Mouse (Mus musculus): ENCODE results near the gene Krt13.
A peak's percentile ranks its signal among the peaks of the same experiment; 100 is the strongest.

Gene Krt13

GRCm38 (mm10) chr11:100121466-100121865 is at the start of gene Krt13:
Krt13 (minus strand) TSS chr11:100121566.
- DNase-seq (ENCODE audit: low spot score), result no peak

DNA sequence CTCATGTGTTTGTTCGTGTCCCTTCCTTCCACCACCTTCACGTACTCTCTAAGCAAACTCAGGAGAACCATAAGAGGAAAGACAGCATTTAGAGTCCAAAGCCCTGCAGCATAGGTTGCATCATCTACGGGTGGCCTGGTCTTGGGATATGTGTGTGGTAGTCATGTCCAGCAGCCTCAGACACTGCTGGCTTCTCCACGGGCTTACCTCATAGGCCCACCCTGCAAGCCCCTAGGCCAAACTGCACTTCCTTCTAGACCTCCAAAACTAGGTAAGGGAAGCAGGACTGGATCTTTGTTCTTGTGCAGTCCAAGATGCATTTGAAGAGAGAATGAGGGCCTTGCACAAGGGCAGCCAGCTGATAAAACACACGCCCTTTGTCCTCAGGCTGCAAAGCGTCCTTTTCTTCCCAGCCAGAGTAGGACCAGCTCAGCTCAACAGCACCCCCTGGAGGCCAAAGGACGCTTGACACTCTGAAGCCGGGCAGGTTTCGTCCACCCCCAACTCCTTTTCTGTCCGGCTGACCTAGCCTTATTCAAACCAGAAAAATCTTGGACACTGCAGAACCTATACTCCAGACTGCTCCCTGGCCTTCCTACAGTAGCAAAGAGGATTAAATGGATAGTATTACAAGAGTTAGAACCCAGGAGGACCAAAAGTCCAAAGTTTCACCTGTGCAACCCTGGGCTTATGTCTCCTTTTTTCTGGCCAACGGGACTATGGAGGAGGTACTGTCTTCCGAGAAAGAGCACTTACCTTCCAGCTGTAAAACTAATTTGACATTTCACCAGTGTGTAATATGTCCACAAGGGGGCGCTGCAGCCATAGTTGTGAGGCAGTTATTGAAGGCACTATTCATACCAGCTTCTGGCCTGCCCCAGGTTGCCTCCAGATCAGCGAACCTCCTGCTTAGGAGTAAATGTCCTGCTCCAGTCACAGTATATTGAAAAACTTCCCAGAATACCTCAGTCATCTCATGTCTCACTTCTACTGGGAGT is 47.7 kb upstream of the Krt13 start:
- DNase-seq (ENCODE audit: low spot score), result peak; percentile 70

- no peak for DNase-seq (ENCODE audit: low spot score)
These were observed 46.7 kb upstream of the Krt13 start for GRCm38 (mm10) chr11:100168071-100168470.

GRCm38 (mm10) chr11:100164392-100164791 is 43.0 kb upstream of the Krt13 start:
- no peak for DNase-seq (ENCODE audit: low spot score)

GRCm38 (mm10) chr11:100157908-100158477 is 36.6 kb upstream of the Krt13 start:
- DNase-seq (ENCODE audit: low spot score), result no peak

GRCm38 (mm10) chr11:100157331-100157730 is 36.0 kb upstream of the Krt13 start:
- DNase-seq (ENCODE audit: low spot score), result no peak

DNA sequence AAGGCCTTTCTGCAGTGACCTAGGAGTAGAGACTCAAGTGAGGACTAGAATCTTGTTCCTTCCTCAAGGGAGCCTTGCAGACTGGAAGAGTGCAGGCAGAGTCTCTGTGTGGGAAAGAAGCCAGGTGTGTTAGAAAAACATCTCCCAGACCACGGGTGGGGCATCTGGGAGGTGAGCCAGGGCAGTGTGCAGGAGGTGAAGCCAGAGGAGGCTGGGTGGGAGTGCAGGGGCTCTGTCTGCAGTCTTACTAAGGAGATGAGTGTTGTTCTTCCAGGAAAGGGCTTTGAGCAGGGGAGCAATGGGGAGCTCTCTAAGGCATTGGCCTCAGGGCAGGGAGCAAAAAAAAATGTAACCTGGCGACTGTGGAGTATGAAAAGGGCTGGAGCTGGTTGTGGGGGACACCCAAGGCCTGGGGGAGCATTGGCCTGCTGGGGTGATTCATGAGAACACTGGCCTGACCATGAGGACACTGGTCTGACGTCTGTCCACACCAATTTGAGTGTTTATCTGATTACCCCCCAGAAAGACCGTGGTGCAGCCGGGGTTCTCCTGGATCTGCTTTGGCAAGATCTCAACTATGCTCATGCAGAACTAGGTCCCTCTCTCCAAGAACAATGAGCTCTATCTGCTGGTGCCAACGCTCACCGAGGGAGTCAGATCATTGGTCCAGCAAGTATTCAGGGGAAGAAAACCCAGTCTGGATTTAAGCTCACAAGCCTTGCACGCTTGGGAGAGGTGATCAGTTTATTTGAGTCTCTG is 34.3 kb upstream of the Krt13 start:
- DNase-seq (ENCODE audit: low spot score), result no peak

GRCm38 (mm10) chr11:100148615-100149330 is 27.4 kb upstream of the Krt13 start, which contains the start of gene Krt19:
Krt19 (minus strand) TSS chr11:100148665.
- DNase-seq (ENCODE audit: low spot score), result no peak

- DNase-seq (ENCODE audit: low spot score), result no peak
These were observed 26.4 kb upstream of the Krt13 start for GRCm38 (mm10) chr11:100147566-100148353.

GRCm38 (mm10) chr11:100145858-100146560 is 24.6 kb upstream of the Krt13 start:
- no peak for DNase-seq (ENCODE audit: low spot score)

DNA sequence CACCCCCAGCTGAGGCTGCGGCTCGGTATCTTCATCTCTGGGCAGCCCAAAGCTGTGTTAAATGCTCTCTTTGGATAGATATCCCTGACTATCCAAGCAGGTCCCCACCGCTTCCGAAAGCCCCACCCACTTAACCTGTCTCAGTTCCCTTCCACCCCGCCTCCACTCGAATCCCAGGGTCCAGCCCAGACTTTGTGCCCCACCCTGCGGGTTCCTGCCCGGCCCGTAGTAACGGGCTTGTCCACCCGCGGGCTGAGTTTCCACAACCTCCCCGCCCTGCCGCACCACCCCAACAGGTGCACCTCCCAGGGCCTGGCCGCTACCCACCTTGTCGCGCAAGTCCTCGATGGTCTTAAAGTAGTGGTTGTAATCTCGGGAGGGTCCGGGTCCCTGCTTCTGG is 23.7 kb upstream of the Krt13 start:
- DNase-seq (ENCODE audit: low spot score), result no peak

- no peak for DNase-seq (ENCODE audit: low spot score)
These were observed 19.6 kb upstream of the Krt13 start for GRCm38 (mm10) chr11:100140966-100141365.

DNA sequence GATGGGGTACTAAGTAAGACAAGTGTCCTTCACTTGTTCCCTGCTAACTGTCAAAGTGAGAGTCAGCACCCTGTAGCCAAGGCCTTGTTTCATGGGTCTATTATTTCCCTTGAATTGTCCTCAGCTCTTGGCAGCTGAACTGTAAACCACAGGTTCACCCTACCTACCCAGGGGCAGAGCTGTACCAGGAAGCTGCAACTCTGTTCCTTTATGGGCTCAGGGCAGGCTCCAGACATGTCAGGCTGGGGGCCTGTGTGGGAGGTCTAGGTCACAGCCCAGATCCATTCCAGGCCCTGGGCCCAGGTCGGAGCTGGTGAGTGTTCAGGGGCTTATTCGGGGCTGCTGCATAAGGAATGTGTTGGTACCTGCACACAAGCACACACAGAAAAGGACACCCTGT is 18.0 kb upstream of the Krt13 start:
- no peak for DNase-seq (ENCODE audit: low spot score)

DNA sequence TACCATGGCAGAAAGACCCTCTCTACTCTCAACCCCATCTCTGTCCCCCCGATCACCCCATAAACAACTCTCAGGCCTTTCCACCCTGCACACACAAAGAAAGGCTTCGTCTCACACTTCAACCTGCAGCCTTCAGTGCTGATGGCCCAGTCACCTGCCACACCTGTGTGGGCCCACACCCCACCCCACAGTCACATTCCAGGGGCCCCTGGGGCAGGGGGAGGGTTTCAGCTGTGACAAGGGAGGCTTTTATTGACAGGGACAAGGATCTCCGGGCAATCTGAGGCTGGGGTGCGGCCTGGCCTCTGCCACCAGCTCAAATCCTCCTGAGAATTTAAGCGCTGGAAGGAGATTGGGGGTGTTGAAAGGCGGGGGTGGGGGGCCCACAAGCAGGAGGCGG is 17.4 kb upstream of the Krt13 start:
- no peak for DNase-seq (ENCODE audit: low spot score)

- no peak for DNase-seq (ENCODE audit: low spot score)
These were observed 16.3 kb upstream of the Krt13 start for GRCm38 (mm10) chr11:100137693-100138092.

DNA sequence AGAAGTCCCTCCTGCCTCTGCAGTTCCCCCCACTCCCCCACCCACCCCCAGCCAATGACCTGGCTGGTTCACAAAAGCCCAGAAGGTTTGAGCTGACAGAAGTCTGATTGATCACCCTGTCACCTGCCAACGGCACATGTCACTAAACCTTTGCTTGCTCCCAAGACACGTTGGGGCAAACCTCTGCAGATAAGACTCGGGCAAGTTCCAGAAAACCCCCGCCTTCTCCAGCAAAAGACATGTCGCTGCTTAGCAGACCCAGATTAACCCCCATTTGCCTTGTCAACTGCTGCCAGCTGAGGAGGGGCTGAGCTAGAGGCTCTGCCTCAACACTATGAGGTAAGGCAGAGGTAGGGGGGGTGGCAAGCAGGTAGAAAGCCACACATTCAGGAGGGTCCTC is 15.2 kb upstream of the Krt13 start:
- no peak for DNase-seq (ENCODE audit: low spot score)

DNA sequence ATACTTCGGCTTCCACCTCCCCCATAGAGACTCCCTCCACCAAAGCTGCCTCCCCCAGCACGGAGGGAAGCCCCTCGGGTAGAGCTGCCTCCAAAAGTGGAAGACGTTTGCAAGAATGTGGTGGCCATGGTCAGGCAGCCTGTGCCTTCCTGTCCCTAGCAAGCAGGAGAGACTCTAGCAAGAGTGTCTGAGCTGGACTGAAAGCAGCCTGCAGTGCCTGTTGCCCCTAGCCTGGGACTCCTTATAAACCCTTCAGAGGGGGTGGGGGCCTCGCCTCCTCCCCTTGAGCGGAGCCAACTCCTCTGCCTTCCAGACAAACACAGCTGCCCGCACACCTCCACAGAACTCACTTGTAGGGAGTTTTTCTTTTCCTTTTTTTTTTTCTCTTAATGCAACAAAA is 14.4 kb upstream of the Krt13 start, which contains the start of gene Krt15:
Gene Krt15 (minus strand): TSS at position 198 of the 400 bp plus-strand sequence.
- no peak for DNase-seq (ENCODE audit: low spot score)

- no peak for DNase-seq (ENCODE audit: low spot score)
These were observed 3.5 kb upstream of the Krt13 start for GRCm38 (mm10) chr11:100124901-100125300.

GRCm38 (mm10) chr11:100120331-100120730 is 1.0 kb downstream of the Krt13 start:
- no peak for DNase-seq (ENCODE audit: low spot score)

- no peak for DNase-seq (ENCODE audit: low spot score)
These were observed 7.7 kb downstream of the Krt13 start for GRCm38 (mm10) chr11:100113742-100114029.

Data from ovary, postnatal 10 days (tissue).